Mouse (Mus musculus): ENCODE results near the gene Creb3. TPM values are rescaled to one million over a fixed set of nuclear protein-coding genes. Genes with fewer than 3 reads are reported as not detected.

Creb3 gene
- polyA plus RNA-seq (2016; fragmentation: Nextera tagmentation; extraction: Ambion mirVana), result 68.0 and 71.0 TPM in 2 replicates

DNA sequence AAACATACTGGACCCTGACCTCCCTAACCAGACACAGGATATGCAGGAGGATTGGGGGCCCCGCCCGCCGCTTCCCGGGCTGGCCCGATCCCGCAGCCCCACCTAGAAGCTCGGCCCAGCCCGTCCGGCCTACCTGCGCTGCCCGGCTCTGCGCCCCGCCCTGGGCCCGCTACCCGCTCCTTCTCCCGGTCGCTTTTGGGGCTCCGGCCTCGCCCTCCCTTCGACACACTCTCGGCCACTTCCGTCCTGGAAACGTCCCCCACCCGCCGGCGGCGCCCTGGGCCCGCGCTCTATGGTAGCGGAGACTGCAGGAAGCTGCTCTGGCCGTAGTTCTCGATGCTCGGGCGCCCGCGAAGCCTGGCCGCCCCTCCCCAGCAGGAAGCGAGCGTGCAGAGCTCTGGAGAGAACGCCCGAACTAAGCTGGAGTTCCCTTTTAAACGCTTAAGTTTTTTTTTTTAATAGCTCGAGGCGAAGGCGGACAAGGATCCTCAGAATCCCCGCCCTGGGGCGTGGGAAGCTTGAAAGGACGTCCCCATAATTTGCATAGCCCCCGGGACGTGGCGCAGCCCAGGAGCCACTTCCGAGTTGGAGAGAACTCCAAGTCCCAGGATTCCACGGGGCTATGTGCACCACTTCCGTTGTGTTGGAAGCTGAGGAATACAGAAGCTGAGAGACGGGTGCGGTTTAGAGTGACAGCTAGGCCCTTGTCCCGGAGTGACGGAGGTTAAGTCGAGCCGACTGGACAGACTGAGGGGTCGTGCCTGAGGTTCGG, at the start of gene Creb3, which contains the start of gene Tln1:
Creb3 (plus strand) TSS at position 336 of the 772 bp plus-strand sequence.
Tln1 (minus strand) TSS at position 695 of the 772 bp plus-strand sequence.
- peak; percentile 93 for ATAC-seq (ENCODE audit: low FRiP score, low read depth)
- H3K4me3 ChIP-seq, result peak within 1 kb of the TSS; percentile 67
- no peaks in the 10 kb centered on the region for H3K27me3 ChIP-seq (replicated peaks)
- H3K27ac ChIP-seq, result peak within 1 kb of the TSS; percentile 69
- peak within 1 kb of the TSS; percentile 85 for H3K4me2 ChIP-seq (replicated peaks)
- H3K36me3 ChIP-seq, result peaks cover 36% of the 10 kb centered on the region
- H3K4me1 ChIP-seq, result peaks cover 55% of the 10 kb centered on the region
- no peaks in the 10 kb centered on the region for H3K9me3 ChIP-seq
- under 1% methylated on average over 62 of the region's 62 CpGs for WGBS
- H3K9ac ChIP-seq, result peak within 1 kb of the TSS; percentile 77

GRCm38 (mm10) chr4:43512653-43513052, 49.5 kb upstream of the Creb3 start:
- no peak for ATAC-seq (ENCODE audit: low FRiP score, low read depth)
- Histone ChIP-seq H3K27me3 (replicated peaks) (peaks cover 19% of the 10 kb centered on the region), H3K36me3 (no peaks in the 10 kb centered on the region), H3K4me1 (peaks cover 17% of the 10 kb centered on the region), H3K27ac (no peak overlapping the region), H3K9ac (no peak overlapping the region), H3K4me3 (no peak overlapping the region), H3K9me3 (no peaks in the 10 kb centered on the region), H3K4me2 (replicated peaks) (no peak overlapping the region)
- WGBS, result 71% methylated on average over 7 of the region's 7 CpGs

GRCm38 (mm10) chr4:43513300-43513699, 48.8 kb upstream of the Creb3 start:
- no peak for ATAC-seq (ENCODE audit: low FRiP score, low read depth)
- H3K27ac ChIP-seq, result no peak overlapping the region
- no peak overlapping the region for H3K9ac ChIP-seq
- peaks cover 11% of the 10 kb centered on the region for H3K4me1 ChIP-seq
- 91% methylated on average over 4 of the region's 4 CpGs for WGBS
- no peaks in the 10 kb centered on the region for H3K9me3 ChIP-seq
- no peak overlapping the region for H3K4me3 ChIP-seq
- H3K4me2 ChIP-seq (replicated peaks), result no peak overlapping the region
- no peaks in the 10 kb centered on the region for H3K36me3 ChIP-seq
- peaks cover 15% of the 10 kb centered on the region for H3K27me3 ChIP-seq (replicated peaks)

GRCm38 (mm10) chr4:43513791-43514190, 48.3 kb upstream of the Creb3 start:
- Histone ChIP-seq H3K27ac (no peak overlapping the region), H3K9me3 (no peaks in the 10 kb centered on the region), H3K4me1 (peaks cover 9% of the 10 kb centered on the region), H3K27me3 (replicated peaks) (peaks cover 10% of the 10 kb centered on the region), H3K9ac (no peak overlapping the region), H3K4me3 (no peak overlapping the region), H3K36me3 (no peaks in the 10 kb centered on the region), H3K4me2 (replicated peaks) (no peak overlapping the region)
- no peak for ATAC-seq (ENCODE audit: low FRiP score, low read depth)
- 84% methylated on average over 4 of the region's 4 CpGs for WGBS

GRCm38 (mm10) chr4:43515764-43516708, 46.1 kb upstream of the Creb3 start:
- 69% methylated on average over 11 of the region's 11 CpGs for WGBS
- Histone ChIP-seq H3K4me2 (replicated peaks) (no peak overlapping the region), H3K9ac (no peak overlapping the region; the same call in 1 of the 2 replicates), H3K36me3 (no peaks in the 10 kb centered on the region), H3K27me3 (replicated peaks) (peaks cover 9% of the 10 kb centered on the region; the same call in 1 of the 2 replicates), H3K4me3 (no peak overlapping the region), H3K9me3 (no peaks in the 10 kb centered on the region), H3K4me1 (0 out of 2 replicates have a peak, but pooled peaks cover 8% of the 10 kb centered on the region), H3K27ac (no peak overlapping the region)
- ATAC-seq (ENCODE audit: low FRiP score, low read depth), result no peak

DNA sequence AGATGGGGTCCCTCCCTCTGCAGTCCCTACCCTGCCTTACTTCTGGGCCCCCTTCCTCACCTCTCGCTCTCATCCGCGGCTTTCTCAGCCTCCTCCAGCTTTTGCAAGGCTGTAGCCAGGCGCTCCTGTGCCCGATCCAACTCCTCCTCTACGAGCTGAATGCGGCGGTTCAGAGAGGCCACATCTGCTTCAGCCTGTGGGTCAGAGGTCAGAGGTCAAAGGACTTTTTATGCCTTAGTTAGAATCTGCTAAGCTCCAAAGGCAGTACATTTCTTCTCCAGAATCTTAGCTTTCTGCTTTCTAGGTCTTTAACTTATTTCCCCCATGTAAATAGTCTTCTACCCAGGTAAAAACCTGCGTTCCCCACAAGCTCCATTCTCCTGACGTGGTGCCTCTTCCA, 42.6 kb upstream of the Creb3 start:
- 15% methylated on average over 10 of the region's 10 CpGs for WGBS
- Histone ChIP-seq H3K36me3 (no peaks in the 10 kb centered on the region), H3K9me3 (no peaks in the 10 kb centered on the region), H3K27ac (no peak overlapping the region), H3K4me2 (replicated peaks) (peak overlapping the region; percentile 32), H3K4me3 (no peak overlapping the region), H3K4me1 (peaks cover 25% of the 10 kb centered on the region), H3K27me3 (replicated peaks) (peaks cover 38% of the 10 kb centered on the region), H3K9ac (no peak overlapping the region)
- no peak for ATAC-seq (ENCODE audit: low FRiP score, low read depth)

DNA sequence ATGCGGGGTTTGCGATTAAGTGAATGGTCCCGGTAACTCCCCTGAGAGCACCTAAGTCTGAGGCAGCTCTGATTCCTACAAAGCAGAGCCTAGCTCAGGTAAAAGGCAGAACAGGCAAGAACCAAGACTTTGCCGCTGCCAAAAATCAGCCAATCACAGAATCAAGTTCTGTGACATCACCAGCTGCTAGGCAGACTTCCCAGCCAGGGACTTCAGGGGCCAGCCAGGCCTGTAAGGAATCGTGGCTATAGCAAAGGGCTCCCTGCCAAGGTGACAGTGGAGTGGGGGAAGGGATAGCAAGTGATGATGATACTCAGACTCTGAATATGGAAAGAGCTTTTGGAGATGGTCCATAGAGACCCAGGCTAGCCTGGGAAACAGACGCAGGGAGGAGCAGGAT, 42.2 kb upstream of the Creb3 start:
- Histone ChIP-seq H3K9ac (no peak overlapping the region), H3K4me3 (no peak overlapping the region), H3K4me2 (replicated peaks) (peak overlapping the region; percentile 32), H3K9me3 (no peaks in the 10 kb centered on the region), H3K36me3 (no peaks in the 10 kb centered on the region), H3K27ac (no peak overlapping the region), H3K4me1 (peaks cover 25% of the 10 kb centered on the region), H3K27me3 (replicated peaks) (peaks cover 42% of the 10 kb centered on the region)
- 14% methylated on average over 6 of the region's 6 CpGs for WGBS
- no peak for ATAC-seq (ENCODE audit: low FRiP score, low read depth)

- Histone ChIP-seq H3K27me3 (replicated peaks) (peaks cover 25% of the 10 kb centered on the region), H3K4me2 (replicated peaks) (no peak overlapping the region), H3K4me1 (peaks cover 17% of the 10 kb centered on the region), H3K27ac (no peak overlapping the region), H3K9me3 (no peaks in the 10 kb centered on the region), H3K36me3 (peaks cover 21% of the 10 kb centered on the region), H3K9ac (no peak overlapping the region), H3K4me3 (no peak overlapping the region)
- 66% methylated on average over 5 of the region's 5 CpGs for WGBS
- ATAC-seq (ENCODE audit: low FRiP score, low read depth), result no peak
Observed at GRCm38 (mm10) chr4:43527880-43528279, 34.3 kb upstream of the Creb3 start.

- no peak overlapping the region for H3K9ac ChIP-seq
- WGBS, result 77% methylated on average over 9 of the region's 9 CpGs
- H3K27me3 ChIP-seq (replicated peaks), result peaks cover 19% of the 10 kb centered on the region
- H3K4me2 ChIP-seq (replicated peaks), result no peak overlapping the region
- no peak for ATAC-seq (ENCODE audit: low FRiP score, low read depth)
- H3K4me1 ChIP-seq, result peaks cover 11% of the 10 kb centered on the region
- H3K36me3 ChIP-seq, result peaks cover 27% of the 10 kb centered on the region
- no peak overlapping the region for H3K27ac ChIP-seq
- no peak overlapping the region for H3K4me3 ChIP-seq
- no peaks in the 10 kb centered on the region for H3K9me3 ChIP-seq
Observed at GRCm38 (mm10) chr4:43528487-43528886, 33.6 kb upstream of the Creb3 start.

GRCm38 (mm10) chr4:43530081-43530501, 32.0 kb upstream of the Creb3 start:
- Histone ChIP-seq H3K9ac (no peak overlapping the region), H3K9me3 (no peaks in the 10 kb centered on the region), H3K4me2 (replicated peaks) (no peak overlapping the region), H3K4me3 (no peak overlapping the region), H3K27ac (no peak overlapping the region), H3K36me3 (peaks cover 43% of the 10 kb centered on the region), H3K27me3 (replicated peaks) (peaks cover 4% of the 10 kb centered on the region; the same call in 1 of the 2 replicates), H3K4me1 (no peaks in the 10 kb centered on the region)
- 76% methylated on average over 8 of the region's 8 CpGs for WGBS
- no peak; the same call in 1 of the 2 replicates for ATAC-seq (ENCODE audit: low FRiP score, low read depth)

DNA sequence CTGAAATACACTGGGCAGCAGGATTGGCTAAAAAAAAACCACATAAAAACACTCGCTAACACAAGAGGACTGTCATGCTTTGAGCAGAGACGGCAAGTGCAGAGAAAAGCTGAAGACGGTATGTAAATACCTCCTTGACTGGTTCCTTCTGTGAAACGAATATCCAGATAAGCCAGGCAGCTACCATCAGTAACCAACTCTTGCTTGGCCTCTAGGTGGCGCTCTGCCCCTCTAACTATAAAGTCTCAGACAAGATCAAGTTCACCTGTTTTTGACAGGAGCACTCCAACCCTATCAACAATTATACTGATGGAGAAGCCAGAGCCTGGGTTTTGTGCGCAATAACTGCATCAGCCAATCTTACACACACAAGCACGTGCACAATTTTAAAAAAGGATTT, 31.6 kb upstream of the Creb3 start:
- H3K27me3 ChIP-seq (replicated peaks), result peaks cover 4% of the 10 kb centered on the region; the same call in 1 of the 2 replicates
- no peak overlapping the region for H3K4me3 ChIP-seq
- H3K27ac ChIP-seq, result no peak overlapping the region
- no peak overlapping the region for H3K4me2 ChIP-seq (replicated peaks)
- H3K9me3 ChIP-seq, result no peaks in the 10 kb centered on the region
- peaks cover 48% of the 10 kb centered on the region for H3K36me3 ChIP-seq
- ATAC-seq (ENCODE audit: low FRiP score, low read depth), result no peak
- 35% methylated on average over 7 of the region's 7 CpGs for WGBS
- H3K4me1 ChIP-seq, result no peaks in the 10 kb centered on the region
- no peak overlapping the region for H3K9ac ChIP-seq

- ATAC-seq (ENCODE audit: low FRiP score, low read depth), result no peak
- Histone ChIP-seq H3K27me3 (replicated peaks) (no peaks in the 10 kb centered on the region), H3K27ac (no peak overlapping the region), H3K4me2 (replicated peaks) (no peak overlapping the region), H3K9ac (no peak overlapping the region), H3K4me3 (no peak overlapping the region), H3K36me3 (peaks cover 73% of the 10 kb centered on the region), H3K9me3 (no peaks in the 10 kb centered on the region), H3K4me1 (no peaks in the 10 kb centered on the region)
- 85% methylated on average over 9 of the region's 9 CpGs for WGBS
Observed at GRCm38 (mm10) chr4:43533270-43533669, 28.9 kb upstream of the Creb3 start.
